Mouse (Mus musculus) stomach, postnatal 0 days (tissue): ENCODE data around the gene Pms1.

ENCODE experiments used
- CTCF ChIP-seq: IDR thresholded peaks from 2 replicates; pipeline ENCODE4 v1.5.1; 2016; ENCODE audit warnings: antibody characterized with exemption, low read depth, mild to moderate bottlenecking, moderate library complexity
- EP300 ChIP-seq: optimal IDR thresholded peaks from 2 replicates; pipeline ENCODE3; 2016; ENCODE audit warnings: antibody characterized with exemption

DNA sequence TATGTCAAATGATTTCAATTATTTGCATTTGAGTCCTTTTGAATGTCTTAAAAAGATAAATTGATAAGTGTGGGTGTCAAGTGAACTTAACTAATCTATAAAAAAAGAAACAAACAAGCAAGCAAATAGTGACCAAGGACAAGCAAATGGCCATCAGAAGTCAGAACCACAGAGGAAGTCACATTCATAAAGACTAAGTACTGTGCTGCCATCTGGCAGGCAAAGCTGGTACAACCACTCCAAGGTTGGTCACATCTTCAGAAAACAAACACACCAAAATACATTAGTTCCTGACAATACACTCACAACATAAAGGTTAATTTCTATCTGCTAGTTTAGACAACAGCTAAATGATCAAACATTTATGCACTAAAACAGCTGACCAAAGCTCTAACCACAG, 24.2 kb downstream of the Pms1 start:
- TF ChIP-seq CTCF (peak; percentile 77), EP300 (no peak)
